Mouse (Mus musculus): Measurements from ENCODE around the gene Lgi2. TPM values are rescaled to one million over a fixed set of nuclear protein-coding genes. Genes with fewer than 3 reads are reported as not detected.

Lgi2 gene
- total RNA-seq, 1 experiment: 1.0 TPM

GRCm38 (mm10) chr5:52611315-52611895, 45.1 kb upstream of the Lgi2 start:
- in situ Hi-C loops (cut with MboI; ENCODE audit: low sequenced_read_pairs in 2 of 2, unreplicated experiment in 2 of 2): no loop called here
- Histone ChIP-seq H3K9me3 (ENCODE audit: control insufficient read depth, insufficient read depth, low read depth, low read length) (no peaks in the 10 kb centered on the region), H3K27ac (ENCODE audit: insufficient read depth, low read depth, low read length, poor library complexity, severe bottlenecking) (no peak overlapping the region), H3K9ac (ENCODE audit: insufficient read depth, low read depth, low read length, poor library complexity, severe bottlenecking) (no peak overlapping the region), H3K4me3 (ENCODE audit: insufficient read depth in 1 of 2, low read depth in 1 of 2, low read length in 2 of 2, poor library complexity in 1 of 2, severe bottlenecking in 1 of 2) (no peak overlapping the region), H3K4me1 (ENCODE audit: control insufficient read depth in 2 of 2, insufficient read depth in 2 of 2, low read length in 2 of 2, poor library complexity in 1 of 2) (peaks cover 0 to 2% of the 10 kb centered on the region in 2 experiments; a peak in 1 of 4 replicates), H3K36me3 (ENCODE audit: control insufficient read depth, insufficient read depth, low read length, poor library complexity, severe bottlenecking) (no peaks in the 10 kb centered on the region)
- DNase-seq (ENCODE audit: low read depth, low spot score): no peak
- TF ChIP-seq CHD2 (IDR thresholded peaks at IDR 0.05; ENCODE audit: low read depth, low read length): no peak

- H3K4me1 ChIP-seq (ENCODE audit: control insufficient read depth in 2 of 2, insufficient read depth in 2 of 2, low read length in 2 of 2, poor library complexity in 1 of 2): no peaks in the 10 kb centered on the region; a peak in 1 of 4 replicates
- no peaks in the 10 kb centered on the region for H3K36me3 ChIP-seq (ENCODE audit: control insufficient read depth, insufficient read depth, low read length, poor library complexity, severe bottlenecking)
- no peak overlapping the region for H3K27ac ChIP-seq (ENCODE audit: insufficient read depth, low read depth, low read length, poor library complexity, severe bottlenecking)
- DNase-seq (ENCODE audit: low read depth, low spot score): no peak
- no peak overlapping the region for H3K9ac ChIP-seq (ENCODE audit: insufficient read depth, low read depth, low read length, poor library complexity, severe bottlenecking)
- TF ChIP-seq ZNF384 (IDR thresholded peaks at IDR 0.05; ENCODE audit: low read depth, low read length): no peak
- TF ChIP-seq CHD2 (IDR thresholded peaks at IDR 0.05; ENCODE audit: low read depth, low read length): no peak
- no peak for TF ChIP-seq ZC3H11A (IDR thresholded peaks at IDR 0.05; ENCODE audit: borderline replicate concordance, low read depth, low read length)
- no peak for TF ChIP-seq HCFC1 (IDR thresholded peaks at IDR 0.05; ENCODE audit: borderline replicate concordance, insufficient read depth, low read length)
- no peak for TF ChIP-seq MAFK (IDR thresholded peaks at IDR 0.05; ENCODE audit: insufficient read depth, low read depth, low read length)
- H3K4me3 ChIP-seq (ENCODE audit: insufficient read depth in 1 of 2, low read depth in 1 of 2, low read length in 2 of 2, poor library complexity in 1 of 2, severe bottlenecking in 1 of 2): no peak overlapping the region
- in situ Hi-C loops (cut with MboI; ENCODE audit: low sequenced_read_pairs in 2 of 2, unreplicated experiment in 2 of 2): no loop called here
- no peaks in the 10 kb centered on the region for H3K9me3 ChIP-seq (ENCODE audit: control insufficient read depth, insufficient read depth, low read depth, low read length)
These were observed 44.0 kb upstream of the Lgi2 start for GRCm38 (mm10) chr5:52610306-52610705.

GRCm38 (mm10) chr5:52609672-52610071, 43.4 kb upstream of the Lgi2 start:
- H3K27ac ChIP-seq (ENCODE audit: insufficient read depth, low read depth, low read length, poor library complexity, severe bottlenecking): no peak overlapping the region
- DNase-seq (ENCODE audit: low read depth, low spot score): no peak
- no peaks in the 10 kb centered on the region for H3K9me3 ChIP-seq (ENCODE audit: control insufficient read depth, insufficient read depth, low read depth, low read length)
- H3K36me3 ChIP-seq (ENCODE audit: control insufficient read depth, insufficient read depth, low read length, poor library complexity, severe bottlenecking): no peaks in the 10 kb centered on the region
- no peak overlapping the region for H3K9ac ChIP-seq (ENCODE audit: insufficient read depth, low read depth, low read length, poor library complexity, severe bottlenecking)
- no peaks in the 10 kb centered on the region for H3K4me1 ChIP-seq (ENCODE audit: control insufficient read depth in 2 of 2, insufficient read depth in 2 of 2, low read length in 2 of 2, poor library complexity in 1 of 2)
- in situ Hi-C loops (cut with MboI; ENCODE audit: low sequenced_read_pairs in 2 of 2, unreplicated experiment in 2 of 2): no loop called here
- H3K4me3 ChIP-seq (ENCODE audit: insufficient read depth in 1 of 2, low read depth in 1 of 2, low read length in 2 of 2, poor library complexity in 1 of 2, severe bottlenecking in 1 of 2): no peak overlapping the region
- no peak for TF ChIP-seq ZNF384 (IDR thresholded peaks at IDR 0.05; ENCODE audit: low read depth, low read length)
- TF ChIP-seq ZC3H11A (IDR thresholded peaks at IDR 0.05; ENCODE audit: borderline replicate concordance, low read depth, low read length): no peak
- TF ChIP-seq MAFK (IDR thresholded peaks at IDR 0.05; ENCODE audit: insufficient read depth, low read depth, low read length): no peak
- TF ChIP-seq CHD2 (IDR thresholded peaks at IDR 0.05; ENCODE audit: low read depth, low read length): no peak
- TF ChIP-seq HCFC1 (IDR thresholded peaks at IDR 0.05; ENCODE audit: borderline replicate concordance, insufficient read depth, low read length): no peak

DNA sequence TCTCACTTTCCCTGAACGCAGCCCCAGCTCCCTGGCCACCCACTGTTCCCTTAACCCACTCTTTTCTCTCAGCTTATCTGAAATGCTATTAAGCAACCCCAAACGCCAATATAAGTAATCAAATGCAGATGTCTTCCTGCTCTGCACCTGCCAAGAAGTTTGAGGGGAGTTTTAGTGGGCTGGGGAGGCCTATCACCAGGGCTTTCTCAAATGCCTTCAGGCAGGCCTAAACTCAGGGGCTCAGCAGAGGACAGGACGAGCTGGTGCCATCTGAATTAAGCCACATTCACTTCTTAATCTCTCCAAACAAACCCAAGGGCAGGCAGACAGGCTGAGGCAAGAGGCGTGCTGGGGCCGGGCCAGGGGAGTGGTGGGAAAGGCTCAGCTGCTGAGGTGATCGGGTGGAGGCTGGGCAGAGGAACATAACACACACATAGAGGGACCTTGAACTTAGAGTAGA, 38.4 kb upstream of the Lgi2 start:
- TF ChIP-seq MAFK (IDR thresholded peaks at IDR 0.05; ENCODE audit: insufficient read depth, low read depth, low read length) (no peak), ZC3H11A (IDR thresholded peaks at IDR 0.05; ENCODE audit: borderline replicate concordance, low read depth, low read length) (no peak), CHD2 (IDR thresholded peaks at IDR 0.05; ENCODE audit: low read depth, low read length) (no peak), ZNF384 (IDR thresholded peaks at IDR 0.05; ENCODE audit: low read depth, low read length) (no peak), HCFC1 (IDR thresholded peaks at IDR 0.05; ENCODE audit: borderline replicate concordance, insufficient read depth, low read length) (no peak)
- Histone ChIP-seq H3K9ac (ENCODE audit: insufficient read depth, low read depth, low read length, poor library complexity, severe bottlenecking) (no peak overlapping the region), H3K9me3 (ENCODE audit: control insufficient read depth, insufficient read depth, low read depth, low read length) (no peaks in the 10 kb centered on the region), H3K4me1 (ENCODE audit: control insufficient read depth in 2 of 2, insufficient read depth in 2 of 2, low read length in 2 of 2, poor library complexity in 1 of 2) (no peaks in the 10 kb centered on the region), H3K4me3 (ENCODE audit: insufficient read depth in 1 of 2, low read depth in 1 of 2, low read length in 2 of 2, poor library complexity in 1 of 2, severe bottlenecking in 1 of 2) (no peak overlapping the region), H3K36me3 (ENCODE audit: control insufficient read depth, insufficient read depth, low read length, poor library complexity, severe bottlenecking) (no peaks in the 10 kb centered on the region), H3K27ac (ENCODE audit: insufficient read depth, low read depth, low read length, poor library complexity, severe bottlenecking) (no peak overlapping the region)
- in situ Hi-C loops (cut with MboI; ENCODE audit: low sequenced_read_pairs in 2 of 2, unreplicated experiment in 2 of 2): no loop called here
- DNase-seq (ENCODE audit: low read depth, low spot score): no peak

- Histone ChIP-seq H3K27ac (ENCODE audit: insufficient read depth, low read depth, low read length, poor library complexity, severe bottlenecking) (no peak overlapping the region), H3K36me3 (ENCODE audit: control insufficient read depth, insufficient read depth, low read length, poor library complexity, severe bottlenecking) (no peaks in the 10 kb centered on the region), H3K9ac (ENCODE audit: insufficient read depth, low read depth, low read length, poor library complexity, severe bottlenecking) (no peak overlapping the region), H3K4me3 (ENCODE audit: insufficient read depth in 1 of 2, low read depth in 1 of 2, low read length in 2 of 2, poor library complexity in 1 of 2, severe bottlenecking in 1 of 2) (no peak overlapping the region), H3K9me3 (ENCODE audit: control insufficient read depth, insufficient read depth, low read depth, low read length) (no peaks in the 10 kb centered on the region), H3K4me1 (ENCODE audit: control insufficient read depth in 2 of 2, insufficient read depth in 2 of 2, low read length in 2 of 2, poor library complexity in 1 of 2) (no peaks in the 10 kb centered on the region)
- no peak for DNase-seq (ENCODE audit: low read depth, low spot score)
- TF ChIP-seq HCFC1 (IDR thresholded peaks at IDR 0.05; ENCODE audit: borderline replicate concordance, insufficient read depth, low read length) (no peak), ZNF384 (IDR thresholded peaks at IDR 0.05; ENCODE audit: low read depth, low read length) (no peak), MAFK (IDR thresholded peaks at IDR 0.05; ENCODE audit: insufficient read depth, low read depth, low read length) (no peak), ZC3H11A (IDR thresholded peaks at IDR 0.05; ENCODE audit: borderline replicate concordance, low read depth, low read length) (no peak), CHD2 (IDR thresholded peaks at IDR 0.05; ENCODE audit: low read depth, low read length) (no peak)
- in situ Hi-C loops (cut with MboI; ENCODE audit: low sequenced_read_pairs in 2 of 2, unreplicated experiment in 2 of 2): no loop called here
These were observed 24.4 kb upstream of the Lgi2 start for GRCm38 (mm10) chr5:52590612-52591011.
